Mouse (Mus musculus) MEL (cell line): ENCODE results near the gene Afap1l2. TPM values are rescaled to one million over a fixed set of nuclear protein-coding genes. Genes with fewer than 3 reads are reported as not detected.

Experiments
- DNase-seq: peaks from one replicate; pipeline ENCODE4 v3.0.0; 2011; ENCODE audit warnings: low read depth, low spot score
- H3K27ac ChIP-seq: 2 replicates; pipeline ENCODE4 v1.5.1; 2012; ENCODE audit warnings: low read depth, mild to moderate bottlenecking, control low read depth, low read length, moderate library complexity; ENCODE audit not compliant: control insufficient read depth
- H3K27me3 ChIP-seq, 2 experiments: fragments of 150-350 bp in 1 of 2; sonication (generic) in 1 of 2; 2 replicates each; pipeline ENCODE4 v1.6.1; 2012; ENCODE audit warnings: low read length in 2 of 2, mild to moderate bottlenecking in 2 of 2, improper control_type of control experiment in 1 of 2, moderate library complexity in 1 of 2; ENCODE audit not compliant: insufficient read depth in 2 of 2, control insufficient read depth in 1 of 2
- H3K36me3 ChIP-seq, 2 experiments: 2 replicates each; pipeline ENCODE4 v1.6.1; 2012 to 2014; ENCODE audit warnings: low read length in 2 of 2, improper control_type of control experiment in 1 of 2, inconsistent platforms in 1 of 2, mild to moderate bottlenecking in 1 of 2; ENCODE audit not compliant: insufficient read depth in 2 of 2, control insufficient read depth in 1 of 2
- H3K4me1 ChIP-seq, 2 experiments: fragments of 150-350 bp in 1 of 2; sonication (generic) in 1 of 2; 2 replicates each; pipeline ENCODE4 v1.6.1; 2012; ENCODE audit warnings: low read length in 2 of 2, improper control_type of control experiment in 1 of 2, mild to moderate bottlenecking in 1 of 2; ENCODE audit not compliant: insufficient read depth in 2 of 2, control insufficient read depth in 1 of 2
- H3K4me3 ChIP-seq, 2 experiments: fragments of 150-350 bp in 1 of 2; sonication (generic) in 1 of 2; 2 replicates each; pipeline ENCODE4 v1.5.1; 2012; ENCODE audit warnings: low read depth in 2 of 2, low read length in 2 of 2, mild to moderate bottlenecking in 2 of 2, moderate library complexity in 2 of 2, control low read depth in 1 of 2, improper control_type of control experiment in 1 of 2; ENCODE audit not compliant: control insufficient read depth in 1 of 2, insufficient read depth in 1 of 2
- H3K79me2 ChIP-seq: 2 replicates; pipeline ENCODE4 v1.6.1; 2012; ENCODE audit warnings: mild to moderate bottlenecking, low read length, moderate library complexity; ENCODE audit not compliant: control insufficient read depth, poor library complexity, insufficient read depth
- H3K9ac ChIP-seq: 2 replicates; pipeline ENCODE4 v1.6.1; 2012; ENCODE audit warnings: low read depth, mild to moderate bottlenecking, control low read depth, low read length, moderate library complexity; ENCODE audit not compliant: control insufficient read depth, poor library complexity, severe bottlenecking
- H3K9me3 ChIP-seq: fragments of 150-350 bp; sonication (generic); replicated peaks from 2 replicates; pipeline ENCODE4 v1.6.1; 2012; ENCODE audit warnings: mild to moderate bottlenecking, low read length, improper control_type of control experiment, moderate library complexity; ENCODE audit not compliant: insufficient read depth
- CHD1 ChIP-seq: IDR thresholded peaks from 2 replicates; pipeline ENCODE4 v1.6.1; 2012; ENCODE audit warnings: low read depth, mild to moderate bottlenecking, inconsistent platforms, low read length, improper control_type of control experiment
- CHD2 ChIP-seq: IDR thresholded peaks from 2 replicates; pipeline ENCODE4 v1.6.1; 2011; ENCODE audit warnings: low read length, improper control_type of control experiment
- CTCF ChIP-seq, 3 experiments: IDR thresholded peaks in 2 of 3; conservative IDR thresholded peaks in 1 of 3; 2 replicates each; pipeline ENCODE4 v1.5.1; 2011 to 2012; ENCODE audit warnings: low read length in 3 of 3, low read depth in 2 of 3, mild to moderate bottlenecking in 2 of 3, improper control_type of control experiment in 1 of 3, inconsistent platforms in 1 of 3, mixed read lengths in 1 of 3, moderate library complexity in 1 of 3; ENCODE audit not compliant: control insufficient read depth in 1 of 3, insufficient read depth in 1 of 3, poor library complexity in 1 of 3, severe bottlenecking in 1 of 3
- E2F4 ChIP-seq: IDR thresholded peaks from 2 replicates; pipeline ENCODE4 v1.6.1; 2011; ENCODE audit warnings: low read depth, low read length, improper control_type of control experiment, borderline replicate concordance
- ELF1 ChIP-seq: IDR thresholded peaks from 2 replicates; pipeline ENCODE4 v1.6.1; 2014; ENCODE audit warnings: low read depth, mild to moderate bottlenecking, inconsistent platforms, low read length, improper control_type of control experiment, moderate library complexity
- EP300 ChIP-seq, 2 experiments: IDR thresholded peaks; 2 replicates each; pipeline ENCODE4 v1.6.1; 2011; ENCODE audit warnings: improper control_type of control experiment in 2 of 2, low read length in 2 of 2, low read depth in 1 of 2, mild to moderate bottlenecking in 1 of 2
- ETS1 ChIP-seq: IDR thresholded peaks from 2 replicates; pipeline ENCODE4 v1.6.1; 2012; ENCODE audit warnings: low read depth, mild to moderate bottlenecking, inconsistent platforms, low read length, improper control_type of control experiment, moderate library complexity
- GABPA ChIP-seq: IDR thresholded peaks from 2 replicates; pipeline ENCODE4 v1.6.1; 2012; ENCODE audit warnings: low read depth, mild to moderate bottlenecking, inconsistent platforms, low read length, improper control_type of control experiment, moderate library complexity
- GATA1 ChIP-seq: IDR thresholded peaks from 2 replicates; pipeline ENCODE4 v1.6.1; 2011; ENCODE audit warnings: low read depth, low read length, improper control_type of control experiment
- KAT2A ChIP-seq: conservative IDR thresholded peaks from 2 replicates; pipeline ENCODE4 v1.6.1; 2012; ENCODE audit warnings: low read depth, low read length, improper control_type of control experiment, inconsistent platforms
- MAX ChIP-seq: IDR thresholded peaks from 2 replicates; pipeline ENCODE4 v1.6.1; 2011; ENCODE audit warnings: low read length, improper control_type of control experiment
- MAZ ChIP-seq: IDR thresholded peaks from 2 replicates; pipeline ENCODE4 v1.6.1; 2012; ENCODE audit warnings: low read depth, mild to moderate bottlenecking, inconsistent platforms, low read length, improper control_type of control experiment
- MEF2A ChIP-seq: IDR thresholded peaks from 2 replicates; pipeline ENCODE4 v1.6.1; 2014; ENCODE audit warnings: low read depth, mild to moderate bottlenecking, inconsistent platforms, low read length, improper control_type of control experiment; ENCODE audit not compliant: poor library complexity, insufficient replicate concordance, severe bottlenecking; ENCODE audit errors: extremely low read depth
- MYC ChIP-seq: IDR thresholded peaks from 2 replicates; pipeline ENCODE4 v1.6.1; 2011; ENCODE audit warnings: low read depth, mild to moderate bottlenecking, low read length, improper control_type of control experiment, moderate library complexity
- POLR2A ChIP-seq, 2 experiments: IDR thresholded peaks; 2 replicates each; pipeline ENCODE4 v1.6.1; 2011 to 2012; ENCODE audit warnings: low read length in 2 of 2, mild to moderate bottlenecking in 2 of 2, control low read depth in 1 of 2, improper control_type of control experiment in 1 of 2, low read depth in 1 of 2, moderate library complexity in 1 of 2; ENCODE audit not compliant: control insufficient read depth in 1 of 2, insufficient read depth in 1 of 2, poor library complexity in 1 of 2
- SIN3A ChIP-seq: IDR thresholded peaks from 2 replicates; pipeline ENCODE4 v1.6.1; 2012; ENCODE audit warnings: low read length, improper control_type of control experiment, inconsistent platforms
- TAL1 ChIP-seq: IDR thresholded peaks from 2 replicates; pipeline ENCODE4 v1.6.1; 2012; ENCODE audit warnings: mild to moderate bottlenecking, inconsistent platforms, low read length, moderate library complexity, mixed read lengths
- UBTF ChIP-seq: IDR thresholded peaks from 2 replicates; pipeline ENCODE4 v1.6.1; 2012; ENCODE audit warnings: low read depth, mild to moderate bottlenecking, inconsistent platforms, low read length, improper control_type of control experiment, moderate library complexity, borderline replicate concordance; ENCODE audit not compliant: insufficient read depth
- USF1 ChIP-seq: IDR thresholded peaks from 2 replicates; pipeline ENCODE4 v1.6.1; 2014; ENCODE audit warnings: low read depth, mild to moderate bottlenecking, inconsistent platforms, low read length, improper control_type of control experiment, moderate library complexity
- ZKSCAN1 ChIP-seq: IDR thresholded peaks from 2 replicates; pipeline ENCODE4 v1.6.1; 2012; ENCODE audit warnings: low read depth, mild to moderate bottlenecking, inconsistent platforms, low read length, improper control_type of control experiment, moderate library complexity
- ZNF384 ChIP-seq: IDR thresholded peaks from 2 replicates; pipeline ENCODE4 v1.6.1; 2012; ENCODE audit warnings: low read depth, mild to moderate bottlenecking, inconsistent platforms, low read length, improper control_type of control experiment
- polyA plus RNA-seq, 2 experiments: library from polyadenylated mRNA; stranded (reverse) in 1 of 2; unstranded in 1 of 2; fragments of >175 nt in 1 of 2; fragments of >200 nt in 1 of 2; gene quantifications; 2 replicates each; pipeline versions ENCODE4 v1.2.1 to v1.2.4; 2012; ENCODE audit warnings: low replicate concordance in 2 of 2, low read depth in 1 of 2; ENCODE audit not compliant: insufficient read length in 2 of 2, insufficient read depth in 1 of 2, missing spikeins in 1 of 2
- total RNA-seq: library from RNA; depleted of rRNA; stranded (reverse); fragments of 300-350 nt; gene quantifications from 2 replicates; pipeline ENCODE4 v1.2.3, GENCODE M21; 2012

Afap1l2 gene
- total and polyA plus RNA-seq, 3 experiments = not detected

DNA sequence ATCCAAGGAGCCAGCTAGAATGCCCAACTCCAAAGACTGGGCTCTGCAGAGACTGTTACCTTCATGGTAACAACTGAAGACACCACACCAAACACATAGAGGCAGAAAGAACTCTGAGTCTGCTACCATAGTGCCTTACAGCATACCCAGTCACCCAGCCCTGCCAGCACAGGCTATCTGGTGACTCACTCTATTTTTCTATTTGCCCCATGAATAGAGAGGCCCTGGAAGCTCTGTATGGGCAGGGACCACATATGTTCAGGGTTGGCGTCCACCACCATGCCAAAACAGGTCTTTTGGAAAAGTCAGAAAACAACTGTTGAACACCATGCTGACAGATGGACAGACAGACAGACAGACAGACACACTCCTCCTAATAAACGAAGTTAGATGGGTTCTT lies 49.0 kb downstream of the Afap1l2 start:
- TF ChIP-seq CHD1 (no peak), CHD2 (no peak), MAZ (no peak), MAX (no peak), POLR2A (IDR thresholded peaks at IDR 0.05; ENCODE audit: control insufficient read depth in 1 of 2, insufficient read depth in 1 of 2, low read depth in 1 of 2, low read length in 2 of 2, poor library complexity in 1 of 2) (no peak), ELF1 (no peak), EP300 (IDR thresholded peaks at IDR 0.05; ENCODE audit: low read depth in 1 of 2, low read length in 2 of 2) (no peak), ZKSCAN1 (no peak), CTCF (IDR thresholded peaks at IDR 0.05 in 2 of 3, conservative IDR thresholded peaks at IDR 0.05 in 1 of 3; ENCODE audit: control insufficient read depth in 1 of 3, insufficient read depth in 1 of 3, low read depth in 2 of 3, low read length in 3 of 3, poor library complexity in 1 of 3, severe bottlenecking in 1 of 3) (no peak), ZNF384 (no peak), USF1 (no peak), UBTF (no peak), KAT2A (no peak), GATA1 (no peak), MYC (no peak)
- no peaks in the 10 kb centered on the region for H3K4me1 ChIP-seq
- no peak for DNase-seq
- no peaks in the 10 kb centered on the region for H3K79me2 ChIP-seq
- no peaks in the 10 kb centered on the region for H3K27me3 ChIP-seq
- H3K4me3 ChIP-seq = no peak overlapping the region
- H3K27ac ChIP-seq = no peak overlapping the region
- H3K9ac ChIP-seq = no peak overlapping the region
- no peaks in the 10 kb centered on the region for H3K36me3 ChIP-seq
- no peaks in the 10 kb centered on the region for H3K9me3 ChIP-seq

DNA sequence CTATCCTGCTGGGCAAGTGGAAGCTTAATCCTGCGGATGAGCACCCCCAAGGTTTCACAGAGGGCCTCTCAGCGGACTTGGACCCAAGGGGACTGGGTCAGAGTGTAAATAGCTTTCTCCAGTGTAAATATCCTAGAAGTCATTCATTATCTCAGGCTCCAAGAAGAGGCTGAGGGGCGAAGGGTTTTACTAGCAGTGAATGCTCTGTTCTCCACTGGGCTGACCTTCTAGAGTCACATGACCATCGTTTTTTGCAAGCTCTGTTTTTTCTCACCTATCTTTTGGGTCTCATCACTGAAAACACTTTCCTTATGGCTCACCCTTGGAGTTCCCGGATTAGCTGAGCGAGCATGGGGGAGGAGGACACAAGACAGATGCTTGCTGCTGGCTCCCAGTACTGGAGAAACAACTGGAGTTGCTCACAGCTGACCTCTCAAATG lies 49.4 kb downstream of the Afap1l2 start:
- no peaks in the 10 kb centered on the region for H3K36me3 ChIP-seq
- H3K4me3 ChIP-seq = no peak overlapping the region
- no peaks in the 10 kb centered on the region for H3K4me1 ChIP-seq
- no peaks in the 10 kb centered on the region for H3K9me3 ChIP-seq
- no peak overlapping the region for H3K27ac ChIP-seq
- H3K27me3 ChIP-seq = no peaks in the 10 kb centered on the region
- H3K9ac ChIP-seq = no peak overlapping the region
- no peak for DNase-seq
- no peaks in the 10 kb centered on the region for H3K79me2 ChIP-seq
- TF ChIP-seq SIN3A (no peak), ETS1 (no peak), EP300 (IDR thresholded peaks at IDR 0.05; ENCODE audit: low read depth in 1 of 2, low read length in 2 of 2) (no peak), USF1 (no peak), E2F4 (no peak), TAL1 (no peak), GABPA (no peak), MEF2A (no peak)
- TF ChIP-seq, all 39 proteins: peak for 0
